Mouse (Mus musculus) right cerebral cortex, postnatal 25 days (tissue): ENCODE measurements around the gene Htt.

Experiments
- DNase-seq: peaks from one replicate; pipeline ENCODE4 v3.0.0; 2022

The Htt gene

DNA sequence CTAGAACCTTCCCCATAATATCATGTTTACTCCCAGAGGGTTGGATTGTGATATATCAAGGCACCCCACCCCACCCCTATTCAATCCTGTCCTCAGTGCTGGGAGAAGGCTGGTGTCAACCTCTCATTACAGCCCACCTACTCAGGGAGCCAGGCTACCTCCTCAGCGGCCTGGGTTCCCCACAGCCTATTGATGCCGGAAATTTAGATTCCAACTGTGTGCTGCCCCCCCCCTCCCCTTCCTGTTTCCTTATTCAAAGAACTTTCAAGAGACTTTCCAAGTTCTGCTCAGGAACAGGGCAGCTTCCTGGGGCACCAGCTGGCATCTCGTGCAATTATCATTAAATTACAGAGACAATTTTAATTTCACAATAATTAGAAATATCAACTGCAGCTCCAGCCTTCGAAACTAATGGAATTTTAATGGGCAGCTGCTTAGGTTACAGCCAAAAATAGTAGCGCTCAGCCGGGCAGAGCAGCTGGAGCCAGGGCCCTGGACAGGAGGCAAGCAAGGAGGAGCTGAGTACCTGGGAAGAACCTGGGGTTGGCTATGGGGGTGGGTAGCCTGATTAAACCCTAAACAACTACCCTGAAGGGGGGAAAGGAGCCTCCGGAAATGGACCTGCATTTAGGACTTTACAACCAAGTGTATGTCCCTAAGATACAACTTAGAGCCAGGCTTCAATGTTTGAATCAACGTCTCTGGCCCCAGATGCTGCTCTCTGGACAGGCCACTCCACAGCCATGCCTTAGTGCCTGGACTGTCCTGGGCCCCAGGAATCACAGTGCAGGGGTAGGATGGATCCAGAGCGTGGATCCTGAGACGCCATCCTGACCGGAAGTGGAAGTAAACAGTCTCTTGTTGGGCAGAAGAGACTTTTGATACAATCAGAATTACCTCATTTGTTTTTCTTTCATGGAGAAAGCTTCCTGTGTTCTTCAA lies 170.2 kb downstream of the Htt start:
- DNase-seq, result no peak

DNA sequence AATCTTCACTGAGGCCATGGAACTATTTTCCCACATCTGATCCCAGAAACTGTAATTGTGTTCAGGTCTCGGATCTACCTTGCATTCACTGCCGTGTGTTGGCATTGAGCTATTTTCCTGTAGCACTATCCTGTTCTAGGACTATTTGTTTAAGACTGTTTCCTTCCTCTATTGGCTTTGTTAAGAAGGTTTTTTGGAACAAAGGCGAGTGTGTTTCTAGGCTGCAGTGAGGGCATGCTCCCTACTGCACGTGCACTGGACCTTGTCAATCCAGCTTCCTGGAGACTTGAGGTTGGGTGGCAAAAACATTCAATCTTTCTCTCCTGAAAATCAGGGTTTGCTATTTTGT lies 170.9 kb downstream of the Htt start:
- no peak for DNase-seq

DNA sequence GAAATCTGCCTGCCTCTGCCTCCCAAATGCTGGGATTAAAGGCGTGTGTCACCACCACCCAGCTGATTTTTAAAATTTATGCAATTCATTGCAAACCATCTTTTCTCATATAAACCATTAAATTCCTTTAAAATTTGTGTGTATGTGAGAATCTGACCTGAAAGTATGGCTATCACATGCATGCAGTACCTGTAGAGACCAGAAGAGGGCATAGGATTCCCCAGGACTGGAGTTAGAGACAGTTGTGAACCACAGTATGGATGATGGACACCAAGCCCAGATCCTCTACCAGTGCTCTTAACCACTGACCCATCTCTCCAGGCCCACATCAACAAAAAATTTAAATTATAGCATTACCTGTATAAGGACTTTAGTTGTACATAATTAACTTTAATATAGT lies 171.9 kb downstream of the Htt start:
- no peak for DNase-seq

DNA sequence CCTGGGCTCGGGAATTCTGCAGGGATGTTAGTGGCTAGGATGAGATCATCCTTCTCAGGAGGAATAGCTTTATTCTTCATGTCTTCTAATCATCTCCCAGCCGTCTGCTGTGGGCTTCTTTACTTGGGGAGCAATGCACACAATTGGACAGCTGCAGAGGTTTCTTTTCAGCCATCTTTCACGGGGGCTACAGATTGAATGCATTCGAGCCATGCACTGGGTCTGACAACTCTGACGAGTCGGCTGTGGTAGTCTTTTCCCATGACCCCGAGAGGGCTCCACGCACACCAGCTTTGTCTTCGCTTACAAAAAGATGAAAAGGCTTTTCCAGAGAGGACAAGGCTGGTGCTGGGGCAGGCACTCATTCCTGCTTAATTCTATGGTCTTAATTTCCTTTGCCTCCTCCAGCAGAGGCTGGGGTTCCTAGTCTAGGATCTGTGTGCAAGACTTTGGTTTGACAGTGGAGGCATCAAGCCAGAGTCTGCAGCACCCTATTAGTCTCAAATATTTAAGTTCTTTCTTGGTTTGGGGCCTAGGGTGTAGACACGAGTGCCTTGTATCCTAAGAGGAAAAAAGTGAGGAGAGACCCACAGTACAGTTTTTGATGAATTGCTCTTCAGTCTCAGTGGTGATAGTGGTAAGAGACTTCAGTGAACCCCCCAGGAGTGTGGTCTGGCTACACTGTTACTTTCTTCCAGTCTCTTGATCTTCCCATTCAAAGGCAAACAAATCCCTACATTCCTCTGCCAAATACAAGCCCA lies 180.3 kb downstream of the Htt start:
- no peak for DNase-seq

DNA sequence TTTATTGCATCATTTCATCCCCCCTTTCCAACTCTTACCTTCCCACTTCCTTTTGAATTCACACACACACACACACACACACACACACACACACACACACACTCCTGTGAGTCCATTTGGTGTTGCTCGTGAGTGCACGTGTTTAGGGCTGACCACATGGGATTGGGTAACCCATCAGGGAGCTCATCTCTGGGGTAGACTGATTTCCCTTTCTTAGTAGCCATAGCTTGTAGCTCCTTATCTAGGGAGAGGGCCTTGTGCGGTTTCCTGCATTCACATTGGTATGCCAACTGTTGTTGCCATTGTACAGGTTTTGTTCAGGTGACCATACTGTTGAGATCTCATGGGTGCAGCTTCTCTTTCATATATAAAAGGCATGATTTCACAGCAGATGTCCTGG lies 181.9 kb downstream of the Htt start:
- DNase-seq, result no peak

DNA sequence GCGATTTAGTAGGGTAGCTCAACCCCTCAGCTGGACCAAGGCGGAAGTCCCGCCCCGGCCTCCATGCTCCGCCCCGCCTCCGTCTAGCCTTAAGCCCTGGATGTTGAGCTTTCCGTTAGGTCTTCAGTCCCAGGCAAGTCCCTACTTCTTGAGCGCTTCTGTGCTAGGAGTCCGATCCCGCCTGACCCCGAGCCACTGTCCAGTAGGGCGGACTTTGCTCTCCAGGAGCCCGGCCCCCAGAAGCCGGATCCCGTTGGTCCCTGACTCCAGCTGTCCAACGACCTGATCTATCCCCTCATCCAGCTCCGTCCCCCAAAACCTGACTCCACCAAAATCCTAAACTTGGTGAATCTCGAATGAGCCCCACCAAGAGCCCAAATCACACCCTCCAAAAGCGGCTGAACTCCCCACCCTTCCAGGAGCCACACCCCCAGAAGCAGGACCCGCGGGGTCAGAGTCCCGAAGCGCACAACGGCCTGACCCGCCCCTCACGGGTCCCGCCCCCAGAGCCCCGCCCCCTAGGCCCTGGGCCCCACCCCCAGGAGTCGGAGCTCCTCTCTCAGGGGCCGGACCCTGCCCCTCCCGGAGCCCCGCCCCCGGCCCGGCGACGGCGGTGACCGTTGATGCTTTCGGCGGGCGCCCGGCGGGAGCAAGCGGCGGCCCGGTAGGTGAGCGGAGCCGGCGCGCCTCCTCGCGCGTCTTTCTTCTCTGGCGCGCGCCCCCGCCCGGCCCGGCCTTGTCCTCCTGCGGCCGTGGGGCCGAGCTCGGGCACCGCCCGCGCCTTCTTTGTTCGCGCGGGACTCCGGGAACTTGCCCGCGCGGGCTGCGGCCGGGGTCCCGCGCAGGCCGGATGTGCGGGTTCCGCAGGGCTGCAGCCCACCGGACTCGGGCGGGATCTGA lies 187.6 kb downstream of the Htt start, which contains the start of gene Rgs12:
TSS of gene Rgs12 (plus strand) at position 585 of the 900 bp plus-strand sequence.
- peak; percentile 66 for DNase-seq

DNA sequence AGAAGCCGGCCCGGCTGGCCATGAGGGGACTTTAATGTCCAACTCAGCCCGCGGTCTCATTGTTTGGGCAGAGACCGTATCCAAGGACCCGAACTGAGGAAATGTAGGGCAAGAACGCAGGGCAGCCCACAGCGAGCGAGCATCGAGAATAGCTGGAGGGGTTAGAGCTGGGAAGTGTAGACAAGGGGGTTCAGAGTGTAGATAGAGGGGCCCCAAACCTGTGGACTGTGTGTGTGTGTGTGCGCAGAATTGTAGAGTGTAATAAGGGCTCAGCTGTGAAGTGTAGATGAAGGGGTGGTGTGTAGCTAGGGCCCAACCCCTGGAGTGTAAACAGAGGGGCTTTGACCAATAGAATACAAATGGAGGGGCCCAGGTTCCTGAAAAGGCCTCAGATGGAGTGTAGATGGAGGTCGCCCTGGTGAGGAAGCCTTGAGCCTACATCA lies 188.2 kb downstream of the Htt start:
- no peak for DNase-seq

DNA sequence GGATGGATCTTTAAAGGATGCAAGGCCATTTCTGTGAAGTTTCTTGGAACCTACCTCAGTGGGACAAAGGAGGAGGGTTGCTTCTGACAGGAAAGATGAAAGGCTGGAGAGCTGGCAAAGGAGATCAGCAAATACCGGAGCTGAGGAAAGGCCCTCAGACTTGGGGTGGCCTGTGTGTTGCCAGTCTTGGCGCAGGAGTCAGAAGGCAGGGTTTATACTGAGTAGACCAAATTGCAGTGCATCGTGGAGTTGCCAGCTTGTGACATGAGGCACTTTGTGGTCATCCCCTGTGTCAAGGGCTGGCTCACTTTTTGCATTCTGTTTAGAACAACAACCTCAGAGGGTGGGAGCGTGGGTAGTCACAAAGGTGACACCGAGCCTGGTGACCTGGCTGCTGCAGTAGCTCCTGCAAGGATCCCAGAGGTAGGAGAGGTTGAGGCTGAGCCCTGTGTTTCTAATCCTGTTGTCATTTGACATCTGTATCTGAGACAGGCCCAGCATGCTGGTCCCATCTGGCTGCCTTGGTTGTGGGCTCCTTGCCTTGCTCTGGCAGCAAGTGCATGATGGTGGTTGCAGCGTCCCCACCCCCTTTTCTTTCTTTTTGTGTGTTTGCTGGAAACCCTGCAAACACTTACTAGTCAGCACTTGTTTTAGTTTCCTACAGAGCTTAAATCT lies 189.1 kb downstream of the Htt start:
- DNase-seq, result no peak

DNA sequence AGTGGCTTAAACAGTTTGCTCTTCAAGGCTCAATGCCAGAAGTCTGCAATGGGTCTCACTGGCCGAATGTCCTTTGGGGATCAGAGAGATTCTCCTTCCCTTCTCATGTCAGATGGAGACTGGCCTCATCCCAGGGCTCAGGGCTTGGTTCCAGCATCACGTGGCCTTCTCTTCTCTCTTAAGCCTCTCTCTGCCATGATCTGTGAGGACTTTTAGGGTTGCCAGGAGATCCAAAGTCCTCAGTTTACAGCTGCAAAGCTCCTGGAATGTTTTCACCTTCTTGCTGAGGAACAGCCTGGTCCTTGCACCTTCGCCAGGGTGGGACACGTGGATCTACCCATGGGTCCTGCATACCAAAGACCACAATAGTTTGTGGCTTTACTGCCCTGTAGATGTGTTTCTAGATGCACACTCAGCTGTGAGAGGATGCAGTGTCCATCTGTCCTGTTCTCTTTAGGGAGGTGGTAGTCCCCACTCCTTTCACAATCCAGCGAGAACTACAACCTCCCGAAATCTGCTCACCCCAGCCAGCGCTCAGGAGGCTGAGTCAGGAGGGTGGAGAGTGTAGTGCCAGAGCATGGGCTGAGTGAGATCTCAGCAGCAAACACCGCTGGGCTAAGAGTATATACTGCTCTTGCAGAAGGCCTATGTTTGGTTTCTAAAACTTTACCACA lies 189.8 kb downstream of the Htt start:
- DNase-seq, result no peak

DNA sequence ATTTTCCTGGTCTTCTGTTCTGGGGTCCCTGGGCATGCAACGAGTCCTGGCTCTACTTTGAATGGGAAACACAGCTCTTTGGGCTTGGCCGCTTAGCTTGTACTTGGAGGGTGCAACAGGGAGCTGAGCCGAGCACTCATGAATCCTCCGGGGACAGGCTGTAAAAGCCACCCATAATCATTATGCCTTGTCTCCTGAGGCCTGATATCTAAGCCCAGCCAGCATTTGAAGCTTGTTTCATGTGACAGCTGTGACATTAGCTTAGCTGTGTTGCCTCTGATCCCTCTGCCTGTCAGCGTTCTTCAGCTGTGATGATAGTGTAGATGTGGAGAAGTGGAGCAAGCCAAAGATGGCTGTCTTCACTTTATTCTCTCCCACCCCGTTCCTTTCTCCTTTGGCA lies 193.0 kb downstream of the Htt start:
- no peak for DNase-seq

DNA sequence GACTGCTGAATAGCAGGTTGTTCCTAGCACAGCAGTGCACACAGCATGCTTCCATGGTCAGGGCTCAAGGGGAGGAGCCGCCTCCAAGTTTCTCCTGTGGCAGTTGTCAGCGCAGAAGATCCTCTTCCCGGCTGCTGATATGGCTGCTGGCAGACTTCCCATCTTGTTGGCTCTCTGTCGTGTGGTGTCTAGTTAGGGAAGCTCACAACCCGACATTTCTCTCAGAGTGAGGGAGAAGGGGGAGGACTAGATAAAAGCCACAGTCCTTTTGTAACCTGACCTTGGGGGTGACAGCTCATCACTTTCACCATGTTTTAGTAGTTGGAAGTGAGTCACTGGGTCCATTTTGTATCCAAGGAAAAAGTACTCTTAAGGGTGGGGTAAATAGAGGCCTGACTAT lies 194.1 kb downstream of the Htt start:
- DNase-seq, result no peak

DNA sequence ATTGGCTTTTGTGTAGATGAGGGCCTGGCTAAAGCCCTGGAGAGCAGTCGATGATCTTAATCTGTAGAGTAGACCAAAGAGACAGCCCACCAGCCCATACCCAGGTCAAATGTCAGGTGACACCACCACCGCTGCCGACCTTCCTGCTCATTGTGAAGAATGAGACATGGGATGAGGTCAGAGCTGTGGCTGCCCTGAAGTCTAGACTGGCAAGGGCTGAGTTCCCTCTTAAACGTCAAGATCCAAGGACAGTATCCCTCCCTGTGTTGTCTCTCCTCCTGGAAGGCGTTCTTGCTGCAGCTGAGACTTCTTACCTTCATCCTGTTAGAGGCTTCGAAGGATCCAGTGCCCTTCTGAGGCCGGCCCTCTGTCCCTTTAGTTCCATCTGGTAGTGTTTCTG lies 194.6 kb downstream of the Htt start:
- DNase-seq, result no peak

DNA sequence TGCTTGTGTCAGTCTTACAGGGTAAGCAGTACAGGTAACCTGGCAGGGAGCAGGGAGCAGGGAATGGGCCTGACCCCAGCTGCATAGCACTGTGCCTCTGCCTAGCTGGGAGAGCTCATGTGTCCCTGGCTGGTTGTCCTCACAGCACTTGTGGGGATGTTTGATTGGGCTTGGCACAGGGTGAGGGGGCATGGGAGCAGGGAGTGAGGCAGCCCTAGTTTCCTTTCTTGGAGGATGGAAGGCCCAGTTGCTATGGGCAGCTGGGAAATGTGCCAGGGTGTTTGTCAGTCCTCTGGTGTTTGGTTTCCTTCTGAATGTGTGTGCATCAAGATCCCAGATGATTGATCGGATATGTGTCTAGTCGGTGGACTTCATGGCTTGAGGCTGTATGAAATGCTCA lies 195.5 kb downstream of the Htt start:
- DNase-seq, result no peak

DNA sequence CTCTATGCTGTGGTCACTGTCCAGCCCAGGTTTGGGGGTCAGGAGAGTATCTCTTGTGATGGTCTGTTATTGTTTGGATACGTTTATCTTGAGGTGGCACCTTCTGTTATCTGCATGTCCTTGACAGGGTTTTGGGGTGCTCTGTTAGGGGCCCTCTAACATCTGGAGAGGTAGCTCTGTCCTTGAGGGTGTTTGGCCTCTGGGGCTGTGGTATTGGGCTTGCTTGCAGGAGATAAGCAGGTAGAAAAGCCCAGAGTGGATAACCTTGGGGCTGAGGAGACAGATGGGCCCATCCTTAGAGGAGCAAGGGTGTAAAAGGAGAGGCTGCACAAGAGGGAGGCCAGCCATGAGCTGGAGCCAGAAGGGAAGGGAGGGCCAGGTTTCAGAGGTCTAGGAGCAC lies 198.5 kb downstream of the Htt start:
- no peak for DNase-seq
